Mouse (Mus musculus): ENCODE data around the gene Foxo3.

GRCm38 (mm10) chr10:42238296-42238695 is 38.3 kb downstream of the Foxo3 start:
- TF ChIP-seq CTCF (IDR thresholded peaks at IDR 0.05; ENCODE audit: extremely low read depth, insufficient read depth, low read length) (no peak), POLR2A (IDR thresholded peaks at IDR 0.05; ENCODE audit: extremely low read depth, insufficient read depth, low read length) (no peak)

Data from cortical plate, adult 2 months (tissue).